Mouse (Mus musculus) erythroblast, adult 5-6 weeks (primary cell): ENCODE results near the gene Cds1. TPM values are rescaled to one million over a fixed set of nuclear protein-coding genes. Genes with fewer than 3 reads are reported as not detected.
"Not testable (repeated sequence)": the region's sequence is repeated elsewhere in the genome, so short reads cannot be mapped to it uniquely, and the experiment has no call there.

Experiments used
- ATAC-seq: replicated peaks from 2 replicates; pipeline ENCODE4 v1.8.0; 2016; ENCODE audit warnings: moderate number of reproducible peaks, mild to moderate bottlenecking, moderate TSS enrichment, inconsistent platforms; ENCODE audit not compliant: poor library complexity, low FRiP score, severe bottlenecking
- total RNA-seq, 2 experiments: library from RNA; stranded (forward) in 1 of 2; stranded (reverse) in 1 of 2; fragments of 150-400 nt in 1 of 2; fragments of 200-764, 138-1000 nt in 1 of 2; gene quantifications; 2 replicates each; pipeline versions ENCODE4 v1.2.3 to v1.2.4; 2015 to 2017; ENCODE audit warnings: low replicate concordance in 2 of 2

Gene Cds1
- total RNA-seq, 2 experiments from 2014 or later, result 1.2 TPM; not detected in 1

- no peak for ATAC-seq
These were observed 60.4 kb downstream of the Cds1 start for GRCm38 (mm10) chr5:101825111-101825911.

DNA sequence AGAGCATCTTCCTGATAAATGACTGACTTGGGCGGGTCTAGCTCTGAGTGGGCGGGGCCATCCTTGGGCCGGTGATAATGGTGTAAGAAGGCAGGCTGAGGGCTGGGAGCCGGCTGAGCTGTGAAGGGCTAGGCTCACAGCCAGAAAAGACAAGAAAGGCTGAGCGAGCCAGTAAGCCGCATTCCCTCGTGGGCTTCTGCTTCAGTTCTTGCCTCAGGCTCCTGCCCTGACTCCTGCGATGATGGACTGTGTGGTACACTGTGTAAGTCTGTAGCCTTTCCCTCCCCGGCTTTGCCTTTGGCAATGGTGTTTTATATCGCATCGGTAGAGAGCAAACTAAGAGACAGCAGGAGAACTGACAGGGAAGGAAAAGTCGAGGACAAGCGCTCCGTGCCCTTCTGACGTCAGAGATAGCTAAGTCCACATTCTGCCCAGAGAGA is 61.6 kb downstream of the Cds1 start:
- ATAC-seq, result peak; percentile 65

GRCm38 (mm10) chr5:101827477-101827876 is 62.5 kb downstream of the Cds1 start:
- no peak for ATAC-seq

- no peak for ATAC-seq
These were observed 64.0 kb downstream of the Cds1 start for GRCm38 (mm10) chr5:101828932-101829331.

- no peak for ATAC-seq
These were observed 65.2 kb downstream of the Cds1 start for GRCm38 (mm10) chr5:101830180-101830579.

- no peak for ATAC-seq
These were observed 67.1 kb downstream of the Cds1 start for GRCm38 (mm10) chr5:101832042-101832441.

DNA sequence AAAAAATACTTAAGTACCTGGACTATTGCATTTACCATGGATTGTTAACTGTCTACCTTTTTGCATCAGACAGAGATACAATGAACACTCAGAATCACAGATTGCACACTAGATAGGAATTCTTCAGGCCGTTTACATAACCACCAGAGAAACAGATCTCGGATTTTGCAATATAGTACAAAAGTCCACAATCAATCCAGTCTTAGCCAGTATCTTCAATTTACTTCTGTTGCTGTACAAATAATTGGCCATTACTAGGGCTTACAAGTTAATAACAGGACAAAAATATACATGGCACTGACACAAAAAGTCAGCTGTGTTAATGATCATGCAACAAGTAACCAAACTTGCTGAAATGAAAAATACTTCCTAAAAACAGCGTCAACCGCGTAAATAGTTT is 68.1 kb downstream of the Cds1 start:
- no peak for ATAC-seq

- no peak for ATAC-seq
These were observed 68.9 kb downstream of the Cds1 start for GRCm38 (mm10) chr5:101833875-101834274.

- no peak for ATAC-seq
These were observed 71.3 kb downstream of the Cds1 start for GRCm38 (mm10) chr5:101836221-101836620.

- not testable (repeated sequence) for ATAC-seq
These were observed 72.7 kb downstream of the Cds1 start for GRCm38 (mm10) chr5:101837605-101838004.

DNA sequence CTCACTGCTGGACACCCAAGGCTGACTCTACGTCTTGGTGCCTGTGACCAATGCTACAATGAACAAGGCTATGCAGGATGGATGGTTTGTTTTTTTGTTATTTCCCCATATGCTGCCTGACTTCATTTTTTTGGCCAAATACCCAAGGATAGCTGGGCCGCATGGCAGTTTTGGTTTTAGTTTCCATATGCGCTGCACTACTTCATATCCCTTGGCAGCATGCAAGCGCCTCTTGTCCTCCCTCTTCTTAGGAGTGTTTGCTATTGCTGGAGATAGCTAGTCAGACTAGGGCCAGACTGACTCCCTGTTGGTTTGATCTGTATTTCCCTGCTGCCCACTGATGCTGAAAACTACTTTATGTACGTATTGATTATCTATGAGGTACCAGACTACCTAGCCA is 75.5 kb downstream of the Cds1 start:
- ATAC-seq, result no peak

DNA sequence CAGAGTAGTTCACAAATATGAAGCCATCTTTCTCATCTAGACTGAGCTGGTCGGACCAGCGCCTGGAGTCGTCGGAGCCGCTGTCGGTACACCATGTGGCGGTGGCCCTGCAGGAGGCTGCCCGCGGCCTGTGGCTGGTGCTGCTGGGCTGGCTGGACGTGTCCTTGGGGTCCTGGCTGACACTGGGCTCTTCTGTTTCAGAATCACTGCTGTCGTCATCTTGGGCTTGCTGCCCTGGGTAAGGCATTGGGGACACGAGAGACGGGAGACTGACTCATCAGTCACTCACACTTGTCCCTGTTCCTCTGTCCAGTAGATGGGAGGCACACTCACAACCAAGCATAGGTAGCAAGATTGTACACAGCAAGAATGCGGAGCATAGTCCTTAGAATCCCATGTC is 80.1 kb downstream of the Cds1 start:
- ATAC-seq, result no peak

DNA sequence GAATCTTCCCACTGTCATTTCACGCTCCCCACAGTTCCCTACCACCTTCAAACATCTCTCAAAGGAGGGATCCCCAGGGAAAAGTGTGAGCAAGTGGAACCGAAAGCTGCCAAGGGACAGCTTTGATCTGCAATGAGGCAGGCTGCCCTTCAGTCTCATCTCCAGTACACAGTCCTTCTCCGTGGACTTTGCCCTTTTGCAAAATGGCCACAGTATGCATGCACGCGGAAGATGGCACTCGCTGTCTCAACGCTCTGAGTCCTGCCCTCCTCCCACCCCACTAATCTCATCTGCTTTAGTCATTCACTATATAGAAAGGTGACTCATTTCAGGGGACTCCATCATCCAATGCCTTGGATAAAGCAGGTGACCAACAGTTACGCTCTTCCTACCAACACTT is 81.0 kb downstream of the Cds1 start:
- no peak for ATAC-seq

DNA sequence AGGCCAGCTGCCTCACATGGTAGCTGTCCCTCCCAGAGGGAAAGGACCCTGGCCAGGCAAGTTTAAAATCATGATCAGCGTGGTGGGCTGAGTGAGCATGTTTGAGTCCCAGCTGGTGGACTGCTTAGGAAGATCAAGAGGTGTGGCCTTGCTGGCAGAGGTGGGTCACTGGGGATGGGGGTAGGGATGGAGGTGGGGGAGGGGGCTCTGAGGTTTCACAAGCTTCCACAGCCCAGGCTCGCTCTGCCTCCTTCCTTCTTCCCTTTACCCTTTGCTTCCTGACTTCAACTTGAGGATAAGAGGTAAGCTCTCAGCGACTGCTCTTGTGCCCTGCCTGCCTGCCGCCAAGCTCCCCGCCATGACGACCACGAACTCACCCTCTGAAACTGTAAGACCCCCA is 82.4 kb downstream of the Cds1 start:
- no peak for ATAC-seq

GRCm38 (mm10) chr5:101847762-101848161 is 82.8 kb downstream of the Cds1 start:
- ATAC-seq, result no peak

- ATAC-seq, result no peak
These were observed 86.2 kb downstream of the Cds1 start for GRCm38 (mm10) chr5:101851133-101851532.

DNA sequence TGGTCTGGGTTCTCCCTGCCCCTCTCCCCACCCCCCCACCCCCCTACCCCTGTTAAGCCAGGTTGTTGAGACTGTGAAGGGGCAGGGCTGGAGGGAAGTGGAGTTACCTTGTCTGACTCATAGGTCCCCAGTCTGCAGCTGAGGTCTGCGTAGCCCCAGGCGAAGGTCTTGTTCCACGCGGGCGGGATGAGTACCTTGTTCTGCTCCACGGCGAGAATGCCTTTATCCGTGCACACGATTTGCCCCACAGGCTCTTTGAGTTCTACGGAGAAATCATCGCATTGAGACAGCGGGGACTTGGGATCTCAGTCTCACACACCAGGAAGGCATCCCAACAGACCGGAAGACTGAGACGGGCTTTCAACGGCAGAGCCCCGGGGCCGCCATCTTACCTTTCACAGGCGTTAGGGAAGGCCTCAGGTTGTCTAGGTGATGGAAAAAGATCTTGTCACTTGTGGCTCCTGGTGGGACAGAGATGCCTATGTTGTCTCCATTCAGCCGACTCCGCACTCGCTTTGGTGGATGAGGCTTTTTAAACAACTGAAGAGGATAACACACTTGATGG is 87.3 kb downstream of the Cds1 start:
- ATAC-seq, result no peak

GRCm38 (mm10) chr5:101854100-101854499 is 89.2 kb downstream of the Cds1 start:
- no peak for ATAC-seq

- ATAC-seq, result no peak
These were observed 89.7 kb downstream of the Cds1 start for GRCm38 (mm10) chr5:101854667-101855066.

GRCm38 (mm10) chr5:101855475-101855874 is 90.5 kb downstream of the Cds1 start:
- no peak for ATAC-seq

GRCm38 (mm10) chr5:101858891-101859436 is 94.0 kb downstream of the Cds1 start:
- ATAC-seq, result no peak
